Mouse (Mus musculus) small intestine, adult 2 months (tissue): ENCODE measurements around the gene Asb2.

ENCODE experiments used
- CTCF ChIP-seq: fragments of 200-500 bp; IDR thresholded peaks from 2 replicates; pipeline ENCODE4 v1.5.1; 2012; ENCODE audit warnings: low read depth, mild to moderate bottlenecking, control low read depth, inconsistent platforms, low read length, moderate library complexity, mixed read lengths; ENCODE audit not compliant: insufficient replicate concordance, insufficient read length; ENCODE audit errors: extremely low read depth
- POLR2A ChIP-seq: fragments of 200-500 bp; IDR thresholded peaks from 2 replicates; pipeline ENCODE4 v1.6.1; 2012; ENCODE audit warnings: low read depth, mild to moderate bottlenecking, control low read depth, inconsistent platforms, low read length, moderate library complexity

GRCm38 (mm10) chr12:103362336-103362735, 6.5 kb upstream of the Asb2 start:
- no peak for TF ChIP-seq CTCF
- no peak for TF ChIP-seq POLR2A
